Mouse (Mus musculus): Measurements from ENCODE around the gene Gm26566. TPM values are rescaled to one million over a fixed set of nuclear protein-coding genes. Genes with fewer than 3 reads are reported as not detected.
"Not testable (repeated sequence)": the region's sequence is repeated elsewhere in the genome, so short reads cannot be mapped to it uniquely, and the experiment has no call there.

Gm26566 gene
- polyA plus RNA-seq, 1 experiment from 2014 or later = 2.1 TPM

- H3K4me2 ChIP-seq (ENCODE audit: low read depth) = no peak overlapping the region
- no peaks in the 10 kb centered on the region for H3K27me3 ChIP-seq (ENCODE audit: control insufficient read depth, insufficient read depth, low read length)
- no peak overlapping the region for H3K27ac ChIP-seq (ENCODE audit: low read depth, low read length)
- ATAC-seq (ENCODE audit: insufficient read depth, low FRiP score, low TSS enrichment) = no peak
- no peak for DNase-seq (ENCODE audit: low spot score)
- no peak overlapping the region for H3K9ac ChIP-seq (ENCODE audit: low read length)
- H3K36me3 ChIP-seq (ENCODE audit: control insufficient read depth, insufficient read depth, low read length) = no peaks in the 10 kb centered on the region
- 54% methylated on average over 6 of the region's 6 CpGs for WGBS
- no peak overlapping the region for H3K4me3 ChIP-seq (ENCODE audit: low read depth, low read length)
- H3K4me1 ChIP-seq (ENCODE audit: control insufficient read depth, insufficient read depth, low read length) = no peaks in the 10 kb centered on the region
- no peaks in the 10 kb centered on the region for H3K9me3 ChIP-seq (ENCODE audit: control insufficient read depth, low read length)
Measured at GRCm38 (mm10) chr4:88749926-88750325, 28.3 kb downstream of the Gm26566 start.

- not testable (repeated sequence) for H3K4me2 ChIP-seq (ENCODE audit: low read depth); H3K9me3 ChIP-seq (ENCODE audit: control insufficient read depth, low read length); ATAC-seq (ENCODE audit: insufficient read depth, low FRiP score, low TSS enrichment); H3K4me3 ChIP-seq (ENCODE audit: low read depth, low read length); H3K27ac ChIP-seq (ENCODE audit: low read depth, low read length); H3K36me3 ChIP-seq (ENCODE audit: control insufficient read depth, insufficient read depth, low read length); H3K9ac ChIP-seq (ENCODE audit: low read length); H3K4me1 ChIP-seq (ENCODE audit: control insufficient read depth, insufficient read depth, low read length); DNase-seq (ENCODE audit: low spot score); H3K27me3 ChIP-seq (ENCODE audit: control insufficient read depth, insufficient read depth, low read length)
- WGBS = 90% methylated on average over 12 of the region's 15 CpGs
Measured at GRCm38 (mm10) chr4:88754818-88755340, 33.3 kb downstream of the Gm26566 start, which contains the start of gene Gm13271. Gene Gm13271 (plus strand): TSS chr4:88754868.

- not testable (repeated sequence) for H3K36me3 ChIP-seq (ENCODE audit: control insufficient read depth, insufficient read depth, low read length); ATAC-seq (ENCODE audit: insufficient read depth, low FRiP score, low TSS enrichment); H3K4me1 ChIP-seq (ENCODE audit: control insufficient read depth, insufficient read depth, low read length); H3K9me3 ChIP-seq (ENCODE audit: control insufficient read depth, low read length); H3K27me3 ChIP-seq (ENCODE audit: control insufficient read depth, insufficient read depth, low read length)
- 14% methylated on average over 28 of the region's 31 CpGs for WGBS
- Histone ChIP-seq H3K4me2 (ENCODE audit: low read depth) (peak overlapping the region; percentile 49), H3K27ac (ENCODE audit: low read depth, low read length) (peak overlapping the region; percentile 67), H3K4me3 (ENCODE audit: low read depth, low read length) (peak overlapping the region; percentile 30), H3K9ac (ENCODE audit: low read length) (peak overlapping the region; percentile 3)
- DNase-seq (ENCODE audit: low spot score) = peak; percentile 35
Measured at GRCm38 (mm10) chr4:88756581-88757513, 35.2 kb downstream of the Gm26566 start.

GRCm38 (mm10) chr4:88757628-88758031, 36.0 kb downstream of the Gm26566 start:
- 0% methylated on average over 19 of the region's 21 CpGs for WGBS
- not testable (repeated sequence) for H3K9me3 ChIP-seq (ENCODE audit: control insufficient read depth, low read length); H3K4me1 ChIP-seq (ENCODE audit: control insufficient read depth, insufficient read depth, low read length); H3K9ac ChIP-seq (ENCODE audit: low read length); H3K27me3 ChIP-seq (ENCODE audit: control insufficient read depth, insufficient read depth, low read length); H3K36me3 ChIP-seq (ENCODE audit: control insufficient read depth, insufficient read depth, low read length)
- peak; percentile 100 for ATAC-seq (ENCODE audit: insufficient read depth, low FRiP score, low TSS enrichment)
- H3K4me3 ChIP-seq (ENCODE audit: low read depth, low read length) = peak overlapping the region; percentile 30
- peak overlapping the region; percentile 49 for H3K4me2 ChIP-seq (ENCODE audit: low read depth)
- H3K27ac ChIP-seq (ENCODE audit: low read depth, low read length) = peak overlapping the region; percentile 67
- DNase-seq (ENCODE audit: low spot score) = peak; percentile 87

GRCm38 (mm10) chr4:88758751-88759150, 37.1 kb downstream of the Gm26566 start:
- H3K9me3 ChIP-seq (ENCODE audit: control insufficient read depth, low read length) = not testable (repeated sequence)

GRCm38 (mm10) chr4:88759610-88760268, 38.1 kb downstream of the Gm26566 start, which contains the start of gene Gm13283:
Gene Gm13283 (plus strand): TSS chr4:88760119.
- H3K4me1 ChIP-seq (ENCODE audit: control insufficient read depth, insufficient read depth, low read length); H3K27ac ChIP-seq (ENCODE audit: low read depth, low read length); H3K27me3 ChIP-seq (ENCODE audit: control insufficient read depth, insufficient read depth, low read length); DNase-seq (ENCODE audit: low spot score); H3K9ac ChIP-seq (ENCODE audit: low read length); H3K9me3 ChIP-seq (ENCODE audit: control insufficient read depth, low read length); ATAC-seq (ENCODE audit: insufficient read depth, low FRiP score, low TSS enrichment); H3K36me3 ChIP-seq (ENCODE audit: control insufficient read depth, insufficient read depth, low read length): not testable (repeated sequence)
- Histone ChIP-seq H3K4me3 (ENCODE audit: low read depth, low read length) (peak within 1 kb of the TSS; percentile 12; the same call in 1 of the 2 replicates), H3K4me2 (ENCODE audit: low read depth) (peak within 1 kb of the TSS; percentile 32)
- 36% methylated on average over 6 of the region's 14 CpGs for WGBS

More at GRCm38 (mm10) chr4:88758751-88759150, 37.1 kb downstream of the Gm26566 start:
- not testable (repeated sequence) for H3K4me2 ChIP-seq (ENCODE audit: low read depth); H3K9ac ChIP-seq (ENCODE audit: low read length); H3K27ac ChIP-seq (ENCODE audit: low read depth, low read length); H3K4me3 ChIP-seq (ENCODE audit: low read depth, low read length); H3K4me1 ChIP-seq (ENCODE audit: control insufficient read depth, insufficient read depth, low read length); H3K27me3 ChIP-seq (ENCODE audit: control insufficient read depth, insufficient read depth, low read length); ATAC-seq (ENCODE audit: insufficient read depth, low FRiP score, low TSS enrichment); H3K36me3 ChIP-seq (ENCODE audit: control insufficient read depth, insufficient read depth, low read length); DNase-seq (ENCODE audit: low spot score)
- WGBS = 85% methylated on average over 9 of the region's 9 CpGs

GRCm38 (mm10) chr4:88760431-88760830, 38.8 kb downstream of the Gm26566 start:
- not testable (repeated sequence) for ATAC-seq (ENCODE audit: insufficient read depth, low FRiP score, low TSS enrichment); H3K9me3 ChIP-seq (ENCODE audit: control insufficient read depth, low read length); H3K27me3 ChIP-seq (ENCODE audit: control insufficient read depth, insufficient read depth, low read length); H3K9ac ChIP-seq (ENCODE audit: low read length); H3K27ac ChIP-seq (ENCODE audit: low read depth, low read length); H3K36me3 ChIP-seq (ENCODE audit: control insufficient read depth, insufficient read depth, low read length); H3K4me1 ChIP-seq (ENCODE audit: control insufficient read depth, insufficient read depth, low read length)
- H3K4me2 ChIP-seq (ENCODE audit: low read depth) = peak overlapping the region; percentile 32
- 0% methylated on average over 18 of the region's 28 CpGs for WGBS
- DNase-seq (ENCODE audit: low spot score) = peak; percentile 80
- H3K4me3 ChIP-seq (ENCODE audit: low read depth, low read length) = peak overlapping the region; percentile 12; the same call in 1 of the 2 replicates

GRCm38 (mm10) chr4:88761776-88762175, 40.2 kb downstream of the Gm26566 start:
- not testable (repeated sequence) for H3K27ac ChIP-seq (ENCODE audit: low read depth, low read length); H3K4me1 ChIP-seq (ENCODE audit: control insufficient read depth, insufficient read depth, low read length); H3K9me3 ChIP-seq (ENCODE audit: control insufficient read depth, low read length); H3K4me3 ChIP-seq (ENCODE audit: low read depth, low read length); H3K36me3 ChIP-seq (ENCODE audit: control insufficient read depth, insufficient read depth, low read length); H3K4me2 ChIP-seq (ENCODE audit: low read depth); H3K27me3 ChIP-seq (ENCODE audit: control insufficient read depth, insufficient read depth, low read length); DNase-seq (ENCODE audit: low spot score); H3K9ac ChIP-seq (ENCODE audit: low read length); ATAC-seq (ENCODE audit: insufficient read depth, low FRiP score, low TSS enrichment)
- WGBS = 78% methylated on average over 6 of the region's 8 CpGs

Measured in neural tube, embryonic 11.5 days (tissue).